Mouse (Mus musculus) neural tube, embryonic 10.5 days (tissue): ENCODE measurements around the gene Mpp3.
A peak's percentile ranks its signal among the peaks of the same experiment; 100 is the strongest.

ENCODE experiments used
- DNase-seq: peaks from one replicate; pipeline ENCODE4 v3.0.0-alpha.2; 2017; ENCODE audit warnings: low spot score; ENCODE audit errors: extremely low spot score

The Mpp3 gene

GRCm38 (mm10) chr11:102028087-102028816 is at the start of gene Mpp3:
Mpp3 (minus strand) TSS chr11:102028461.
- DNase-seq = no peak

- DNase-seq = no peak
These were observed 45.5 kb upstream of the Mpp3 start for GRCm38 (mm10) chr11:102073722-102074121.

- no peak for DNase-seq
These were observed 44.5 kb upstream of the Mpp3 start for GRCm38 (mm10) chr11:102072729-102073128.

GRCm38 (mm10) chr11:102070426-102070825 is 42.2 kb upstream of the Mpp3 start:
- no peak for DNase-seq

DNA sequence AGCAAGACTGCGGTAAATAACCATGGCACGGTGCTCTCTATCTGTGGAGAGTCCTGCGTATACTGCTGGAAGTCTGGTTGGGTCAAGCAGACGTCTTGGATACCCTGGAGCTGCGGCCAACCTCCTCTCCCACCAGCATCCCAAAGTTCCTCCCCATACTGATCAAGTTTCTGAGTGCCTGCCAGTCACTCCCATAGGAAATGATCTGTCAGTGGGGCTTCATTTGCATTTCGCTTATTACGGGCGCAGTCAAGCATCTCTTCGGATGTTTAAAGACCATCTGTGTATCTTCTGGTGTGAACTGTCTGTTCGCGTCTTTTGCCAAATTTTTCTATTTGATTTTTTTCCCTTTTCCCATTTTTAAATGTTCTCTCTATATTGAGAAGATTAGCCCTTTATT is 41.4 kb upstream of the Mpp3 start:
- DNase-seq = no peak

- DNase-seq = no peak
These were observed 40.7 kb upstream of the Mpp3 start for GRCm38 (mm10) chr11:102068969-102069368.

DNA sequence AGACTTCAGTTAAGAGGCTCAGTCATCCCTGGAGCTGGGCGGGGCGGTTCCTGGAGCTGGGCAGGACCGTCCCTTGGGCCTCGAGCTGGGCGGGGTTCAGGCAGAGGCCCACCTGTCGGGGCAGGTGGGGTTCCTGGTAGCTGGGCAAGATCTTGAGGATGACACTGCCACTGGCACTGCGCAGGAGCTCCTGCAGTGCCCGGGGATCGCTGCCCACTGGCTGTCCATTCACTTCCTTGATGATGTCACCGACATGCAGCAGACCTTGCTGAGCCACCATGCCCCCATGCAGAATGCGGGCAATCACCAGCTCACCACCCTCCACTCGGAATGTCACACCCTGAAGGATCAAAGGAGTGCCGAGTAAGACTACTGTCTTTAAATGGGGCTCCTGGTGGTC is 34.8 kb upstream of the Mpp3 start:
- no peak for DNase-seq

DNA sequence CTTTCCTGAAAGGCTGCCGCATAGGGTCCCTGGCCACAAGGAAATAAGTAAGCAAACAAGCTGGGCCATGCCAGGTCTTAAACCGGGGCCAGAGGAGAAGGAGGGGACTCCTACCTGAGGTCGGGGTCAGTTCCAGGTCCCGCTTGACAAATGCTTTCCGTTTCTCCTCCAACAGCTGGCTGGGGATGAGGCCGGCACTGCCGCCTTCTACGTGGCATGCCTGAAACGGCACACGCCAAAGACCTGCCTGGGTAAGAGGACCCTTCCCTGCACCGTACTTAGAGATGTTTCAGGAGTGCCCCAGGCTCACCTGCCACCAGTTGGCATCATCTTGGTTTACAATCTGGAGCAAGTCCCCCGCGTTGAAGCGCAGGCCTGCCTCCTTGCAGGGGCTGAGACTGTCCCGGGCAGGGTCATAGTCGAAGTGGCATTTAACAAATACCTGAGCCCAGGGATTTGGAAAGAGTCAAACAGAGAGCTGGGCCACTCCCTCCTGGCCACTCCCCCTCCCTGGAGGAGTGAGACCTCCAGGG is 33.7 kb upstream of the Mpp3 start:
- no peak for DNase-seq

DNA sequence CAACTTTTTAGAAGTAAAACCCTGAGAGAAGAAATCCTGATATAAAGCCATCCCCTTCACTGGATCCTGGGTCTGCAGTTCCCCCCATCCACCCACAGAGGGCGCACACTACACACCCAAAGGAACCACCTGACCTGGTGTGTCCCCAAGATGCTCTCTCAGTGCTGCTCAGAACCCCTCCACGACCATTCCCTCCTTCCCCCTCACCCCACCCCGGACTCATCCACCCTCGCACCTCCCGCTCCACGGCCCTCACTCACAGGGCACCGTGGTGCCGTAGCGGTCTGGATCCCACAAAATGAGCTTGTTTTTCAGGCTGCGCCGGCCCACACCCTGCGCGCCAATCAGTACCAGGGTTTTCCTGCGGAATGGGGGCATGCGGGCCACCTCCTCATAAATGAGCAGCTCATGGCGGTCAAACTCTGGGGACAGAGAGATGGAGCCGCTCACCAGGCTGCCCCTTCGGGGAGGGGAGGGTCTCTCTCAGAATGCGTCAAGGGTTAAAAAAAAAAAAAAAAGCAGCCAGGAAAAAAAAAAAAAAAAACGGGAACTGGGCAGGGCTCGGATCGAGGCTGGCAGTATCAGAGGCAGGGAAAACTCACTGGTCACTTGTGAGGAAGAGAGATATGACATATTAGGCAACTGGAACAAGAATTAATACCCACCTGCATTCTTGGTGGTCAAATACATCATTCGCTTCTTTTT is 33.1 kb upstream of the Mpp3 start:
- DNase-seq = peak; percentile 87

DNA sequence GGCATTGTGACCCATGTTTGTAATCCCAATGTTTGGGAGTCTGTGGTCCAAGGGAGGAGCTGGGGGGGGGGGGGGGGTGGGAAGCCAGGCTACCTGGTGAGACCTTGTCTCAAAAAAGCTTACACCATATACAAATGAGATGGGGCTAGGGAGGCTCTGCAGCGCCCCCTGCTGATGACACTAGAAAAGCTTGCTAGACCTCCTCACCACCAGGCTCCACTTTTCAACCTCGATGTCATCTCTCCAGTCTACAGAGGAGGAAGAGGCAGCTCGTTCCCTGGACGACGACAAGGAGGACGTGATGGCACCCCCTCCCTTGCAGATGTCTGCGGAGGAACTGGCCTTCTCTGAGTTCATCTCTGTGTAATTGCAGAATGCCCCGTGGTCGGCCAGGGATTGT is 25.6 kb upstream of the Mpp3 start:
- peak; percentile 65 for DNase-seq

DNA sequence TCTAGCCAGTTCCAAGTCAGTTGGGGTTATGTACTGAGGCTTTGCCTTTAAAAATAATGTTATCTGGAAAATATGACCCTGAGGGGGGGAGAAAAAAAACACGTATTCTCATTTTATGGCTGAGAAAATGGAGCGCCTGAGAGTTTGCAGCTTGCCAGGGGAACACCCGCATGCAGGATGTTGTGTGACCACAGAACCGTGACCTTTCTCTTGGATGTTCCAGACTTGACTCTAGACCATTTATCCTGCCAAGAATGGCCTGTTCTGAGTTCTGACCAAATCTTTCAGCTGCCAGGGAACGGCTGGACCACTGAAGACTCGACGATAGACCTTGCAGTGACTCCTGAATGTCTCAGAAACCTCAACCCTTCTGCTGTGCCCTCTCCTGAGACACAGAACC is 24.9 kb upstream of the Mpp3 start:
- no peak for DNase-seq

GRCm38 (mm10) chr11:102052697-102053096 is 24.4 kb upstream of the Mpp3 start:
- no peak for DNase-seq

GRCm38 (mm10) chr11:102051954-102052353 is 23.7 kb upstream of the Mpp3 start:
- DNase-seq = no peak

DNA sequence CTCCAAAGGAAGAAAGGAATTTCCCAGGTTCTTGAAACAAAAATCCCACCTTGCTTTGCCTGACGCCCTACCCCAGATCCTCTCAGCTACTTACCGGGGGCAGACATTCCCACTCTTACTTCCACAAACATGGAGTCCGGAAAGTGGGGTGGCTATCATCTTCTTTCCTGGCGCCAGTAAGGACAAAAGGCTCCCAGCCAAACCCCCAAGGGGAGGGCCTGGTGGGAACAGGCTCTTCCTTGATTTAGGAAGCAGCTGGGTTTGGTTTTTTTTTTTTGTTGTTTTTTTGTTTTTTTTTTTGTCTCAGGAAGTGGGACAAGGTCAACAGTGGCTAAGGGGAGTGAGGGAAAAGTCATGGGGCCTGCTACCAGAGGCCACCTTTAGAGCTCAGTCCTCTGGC is 23.3 kb upstream of the Mpp3 start:
- no peak for DNase-seq

GRCm38 (mm10) chr11:102049875-102050482 is 21.7 kb upstream of the Mpp3 start:
- DNase-seq = no peak

- DNase-seq = no peak
These were observed 18.3 kb upstream of the Mpp3 start for GRCm38 (mm10) chr11:102046607-102047006.

- no peak for DNase-seq
These were observed 16.5 kb upstream of the Mpp3 start for GRCm38 (mm10) chr11:102044691-102045212.

DNA sequence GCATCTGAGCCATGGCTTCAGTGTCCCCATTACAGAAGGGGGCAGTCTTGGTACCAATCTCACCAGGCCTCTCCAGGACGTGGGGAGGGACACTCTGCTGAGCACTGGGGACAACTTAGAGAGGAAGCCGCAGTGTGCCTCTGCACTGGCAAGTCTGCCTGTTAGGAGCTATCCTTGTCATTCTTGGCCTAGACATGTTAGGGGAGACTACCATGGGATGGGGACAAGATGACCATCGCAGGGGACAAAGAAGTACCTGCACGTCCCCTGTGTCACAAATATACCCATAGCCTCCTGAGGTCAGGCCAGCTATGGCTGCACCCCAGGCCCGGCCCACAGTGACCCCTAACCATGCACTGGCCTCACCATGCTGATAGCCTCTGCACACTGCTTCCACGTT is 15.1 kb upstream of the Mpp3 start:
- no peak for DNase-seq

GRCm38 (mm10) chr11:102042971-102043370 is 14.7 kb upstream of the Mpp3 start:
- DNase-seq = no peak

GRCm38 (mm10) chr11:102041350-102041949 is 13.2 kb upstream of the Mpp3 start, which contains the start of gene Cd300lg:
Cd300lg (plus strand) TSS chr11:102041509.
- DNase-seq = no peak

DNA sequence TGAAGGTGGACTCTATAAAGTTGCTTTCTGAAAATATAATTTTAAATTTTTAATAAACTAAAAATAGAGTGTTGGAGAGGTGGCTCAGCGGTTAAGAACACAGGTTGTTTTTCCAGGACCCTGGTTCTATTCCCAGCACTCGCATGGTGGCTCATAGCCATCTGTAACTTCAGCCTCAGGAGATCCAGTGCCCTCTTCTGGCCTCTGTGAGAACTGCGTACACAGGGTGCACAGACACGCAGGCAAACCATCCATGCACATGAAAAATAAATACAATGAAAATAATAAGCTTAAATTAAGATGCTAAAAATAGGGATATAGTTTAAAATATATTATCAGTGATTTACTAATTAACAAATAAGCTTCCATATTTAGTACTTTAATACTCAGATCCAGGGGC is 12.4 kb upstream of the Mpp3 start:
- no peak for DNase-seq

GRCm38 (mm10) chr11:102040138-102040524 is 11.9 kb upstream of the Mpp3 start:
- DNase-seq = peak; percentile 95
